Mouse (Mus musculus) CH12.LX (cell line): ENCODE measurements around the gene Luzp1. TPM values are rescaled to one million over a fixed set of nuclear protein-coding genes. Genes with fewer than 3 reads are reported as not detected.

Source experiments
- DNase-seq: peaks from one replicate; pipeline ENCODE4 v3.0.0-alpha.2; 2013; ENCODE audit errors: extremely low read depth
- H3K27ac ChIP-seq: 2 replicates; pipeline ENCODE4 v1.5.1; 2012; ENCODE audit warnings: low read depth, mild to moderate bottlenecking, control low read depth, moderate library complexity; ENCODE audit not compliant: insufficient read depth
- H3K27me3 ChIP-seq: replicated peaks from 2 replicates; pipeline ENCODE3; 2012; ENCODE audit warnings: inconsistent platforms
- H3K36me3 ChIP-seq, 2 experiments: replicated peaks in 1 of 2; 2 replicates each; pipeline versions ENCODE3 to v1.6.1; 2012; ENCODE audit warnings: inconsistent platforms in 1 of 2, low read length in 1 of 2, mild to moderate bottlenecking in 1 of 2, mixed read lengths in 1 of 2, moderate library complexity in 1 of 2; ENCODE audit not compliant: control insufficient read depth in 1 of 2, insufficient read depth in 1 of 2
- H3K4me1 ChIP-seq, 2 experiments: 2 replicates each; pipeline ENCODE4 v1.6.1; 2012; ENCODE audit warnings: inconsistent platforms in 1 of 2, moderate library complexity in 1 of 2; ENCODE audit not compliant: insufficient read depth in 2 of 2, control insufficient read depth in 1 of 2
- H3K4me2 ChIP-seq: 2 replicates; pipeline ENCODE4 v1.6.1; 2012; ENCODE audit warnings: low read depth, mild to moderate bottlenecking, control low read depth; ENCODE audit not compliant: poor library complexity, insufficient read depth, severe bottlenecking
- H3K4me3 ChIP-seq, 3 experiments: fragments of 150-350 bp in 1 of 3; sonication (generic) in 1 of 3; replicated peaks in 1 of 3; 2 replicates each; pipeline versions ENCODE3 to v1.5.1; 2011 to 2012; ENCODE audit warnings: low read depth in 2 of 3, low read length in 2 of 3, mild to moderate bottlenecking in 2 of 3, moderate library complexity in 2 of 3, control low read depth in 1 of 3, improper control_type of control experiment in 1 of 3, inconsistent platforms in 1 of 3, mixed read lengths in 1 of 3; ENCODE audit not compliant: poor library complexity in 1 of 3
- H3K79me2 ChIP-seq: replicated peaks from 2 replicates; pipeline ENCODE4 v1.6.1; 2012; ENCODE audit warnings: mild to moderate bottlenecking, moderate library complexity; ENCODE audit not compliant: control insufficient read depth, poor library complexity, insufficient read depth, severe bottlenecking; ENCODE audit errors: extremely low read depth
- H3K9ac ChIP-seq: 2 replicates; pipeline ENCODE4 v1.6.1; 2012; ENCODE audit warnings: low read depth, mild to moderate bottlenecking, control low read depth, moderate library complexity; ENCODE audit not compliant: insufficient read depth
- H3K9me3 ChIP-seq: replicated peaks from 2 replicates; pipeline ENCODE3; 2012; ENCODE audit warnings: low read length, inconsistent platforms, mixed read lengths
- BHLHE40 ChIP-seq: IDR thresholded peaks from 2 replicates; pipeline ENCODE4 v1.6.1; 2011; ENCODE audit warnings: mild to moderate bottlenecking, low read depth, low read length, improper control_type of control experiment
- CHD2 ChIP-seq: IDR thresholded peaks from 2 replicates; pipeline ENCODE4 v1.6.1; 2011; ENCODE audit warnings: low read length, improper control_type of control experiment
- E2F4 ChIP-seq: IDR thresholded peaks from 2 replicates; pipeline ENCODE4 v1.6.1; 2011; ENCODE audit warnings: low read depth, low read length, improper control_type of control experiment; ENCODE audit not compliant: insufficient replicate concordance
- GABPA ChIP-seq: IDR thresholded peaks from 2 replicates; pipeline ENCODE4 v1.6.1; 2012; ENCODE audit warnings: low read depth, low read length, improper control_type of control experiment, inconsistent platforms; ENCODE audit not compliant: insufficient replicate concordance
- JUN ChIP-seq: IDR thresholded peaks from 2 replicates; pipeline ENCODE4 v1.6.1; 2011; ENCODE audit warnings: low read depth, mild to moderate bottlenecking, low read length, improper control_type of control experiment, moderate library complexity; ENCODE audit not compliant: insufficient read depth
- MAFK ChIP-seq: IDR thresholded peaks from 2 replicates; pipeline ENCODE4 v1.6.1; 2011; ENCODE audit warnings: low read length, improper control_type of control experiment; ENCODE audit not compliant: insufficient replicate concordance
- MAX ChIP-seq: IDR thresholded peaks from 2 replicates; pipeline ENCODE4 v1.6.1; 2011; ENCODE audit warnings: low read length, improper control_type of control experiment
- MAZ ChIP-seq: IDR thresholded peaks from 2 replicates; pipeline ENCODE4 v1.6.1; 2012; ENCODE audit warnings: low read depth, mild to moderate bottlenecking, inconsistent platforms, low read length, improper control_type of control experiment, moderate library complexity
- MEF2A ChIP-seq: IDR thresholded peaks from 2 replicates; pipeline ENCODE4 v1.6.1; 2014; ENCODE audit warnings: low read depth, mild to moderate bottlenecking, inconsistent platforms, low read length, improper control_type of control experiment, borderline replicate concordance
- MYC ChIP-seq: IDR thresholded peaks from 2 replicates; pipeline ENCODE4 v1.6.1; 2011; ENCODE audit warnings: low read depth, mild to moderate bottlenecking, improper control_type of control experiment, low read length
- NELFE ChIP-seq: IDR thresholded peaks from 2 replicates; pipeline ENCODE4 v1.6.1; 2011; ENCODE audit warnings: low read depth, low read length, improper control_type of control experiment
- PAX5 ChIP-seq: IDR thresholded peaks from 2 replicates; pipeline ENCODE4 v1.6.1; 2012; ENCODE audit warnings: low read length, inconsistent platforms, mixed read lengths
- POLR2A ChIP-seq: IDR thresholded peaks from 2 replicates; pipeline ENCODE4 v1.6.1; 2011; ENCODE audit warnings: low read depth, mild to moderate bottlenecking, improper control_type of control experiment, low read length
- RCOR1 ChIP-seq: conservative IDR thresholded peaks from 2 replicates; pipeline ENCODE4 v1.6.1; 2012; ENCODE audit warnings: low read depth, mild to moderate bottlenecking, inconsistent platforms, low read length, improper control_type of control experiment
- TBP ChIP-seq: conservative IDR thresholded peaks from 2 replicates; pipeline ENCODE4 v1.6.1; 2011; ENCODE audit warnings: low read depth, low read length, improper control_type of control experiment
- TCF12 ChIP-seq: IDR thresholded peaks from 2 replicates; pipeline ENCODE4 v1.6.1; 2014; ENCODE audit warnings: low read depth, mild to moderate bottlenecking, inconsistent platforms, low read length, improper control_type of control experiment
- USF1 ChIP-seq: IDR thresholded peaks from 2 replicates; pipeline ENCODE4 v1.6.1; 2014; ENCODE audit warnings: low read depth, mild to moderate bottlenecking, inconsistent platforms, low read length, improper control_type of control experiment
- USF2 ChIP-seq: conservative IDR thresholded peaks from 2 replicates; pipeline ENCODE4 v1.6.1; 2011; ENCODE audit warnings: low read depth, low read length, improper control_type of control experiment
- ZC3H11A ChIP-seq: IDR thresholded peaks from 2 replicates; pipeline ENCODE4 v1.6.1; 2012; ENCODE audit warnings: low read depth, mild to moderate bottlenecking, inconsistent platforms, low read length, improper control_type of control experiment
- ZKSCAN1 ChIP-seq: IDR thresholded peaks from 2 replicates; pipeline ENCODE4 v1.6.1; 2012; ENCODE audit warnings: low read depth, inconsistent platforms, low read length, improper control_type of control experiment, borderline replicate concordance
- ZMIZ1 ChIP-seq: IDR thresholded peaks from 2 replicates; pipeline ENCODE4 v1.6.1; 2012; ENCODE audit warnings: low read depth, mild to moderate bottlenecking, inconsistent platforms, low read length, improper control_type of control experiment
- ZNF384 ChIP-seq: IDR thresholded peaks from 2 replicates; pipeline ENCODE4 v1.6.1; 2012; ENCODE audit warnings: low read depth, low read length, improper control_type of control experiment, inconsistent platforms
- dilution Hi-C: fragments of 300-500 bp; cut with MboI; formaldehyde crosslinking; loops from 2 replicates; pipeline ENCODE4 v1.14.3; 2020; ENCODE audit warnings: low sequenced_read_pairs; ENCODE audit not compliant: extremely low pct_unique_long_range_greater_than_20kb, extremely low pct_ligation_motif_present
- in situ Hi-C: fragments of 300-500 bp; cut with MboI; formaldehyde crosslinking; loops from 3 replicates; pipeline ENCODE4 v1.14.3; 2019; ENCODE audit warnings: low sequenced_read_pairs, low pct_ligation_motif_present, low pct_unique_long_range_greater_than_20kb, mixed read lengths
- polyA plus RNA-seq: library from polyadenylated mRNA; unstranded; fragments of >175 nt; gene quantifications from 2 replicates; pipeline ENCODE4 v1.2.1, GENCODE M21; 2012; ENCODE audit warnings: low read depth; ENCODE audit not compliant: insufficient read length
- total RNA-seq, 2 experiments: library from RNA; depleted of rRNA; stranded (reverse); fragments of 300-350 nt in 1 of 2; fragments of >200 nt in 1 of 2; gene quantifications; 2 replicates each; pipeline ENCODE4 v1.2.3; 2012 to 2014

Luzp1 gene
- total and polyA plus RNA-seq, 3 experiments, result 5.0 to 7.0 (median 6.1) TPM

GRCm38 (mm10) chr4:136434029-136434428 is 35.5 kb upstream of the Luzp1 start:
- in situ Hi-C loops, result no loop called here
- H3K27me3 ChIP-seq, result peaks cover 9% of the 10 kb centered on the region
- dilution Hi-C loops, result no loop called here
- H3K79me2 ChIP-seq, result no peaks in the 10 kb centered on the region
- H3K27ac ChIP-seq, result no peak overlapping the region
- DNase-seq, result no peak
- TF ChIP-seq BHLHE40 (no peak), ZNF384 (no peak), RCOR1 (no peak), USF2 (no peak), NELFE (no peak), TCF12 (no peak), MEF2A (no peak), ZMIZ1 (no peak), MAZ (no peak), ZKSCAN1 (no peak), GABPA (no peak), JUN (no peak), USF1 (no peak), MAFK (no peak), E2F4 (no peak), TBP (no peak)
- TF ChIP-seq, all 38 proteins: peak for 0
- H3K9me3 ChIP-seq, result no peaks in the 10 kb centered on the region
- no peaks in the 10 kb centered on the region; a peak in 1 of 4 replicates for H3K4me1 ChIP-seq
- no peak overlapping the region for H3K4me3 ChIP-seq
- H3K36me3 ChIP-seq, result no peaks in the 10 kb centered on the region
- no peak overlapping the region for H3K4me2 ChIP-seq
- H3K9ac ChIP-seq, result no peak overlapping the region

GRCm38 (mm10) chr4:136439106-136439505 is 30.5 kb upstream of the Luzp1 start:
- H3K27me3 ChIP-seq, result peaks cover 3% of the 10 kb centered on the region
- H3K79me2 ChIP-seq, result no peaks in the 10 kb centered on the region
- H3K27ac ChIP-seq, result no peak overlapping the region
- no peak overlapping the region for H3K9ac ChIP-seq
- no peak for TF ChIP-seq ZKSCAN1
- TF ChIP-seq USF2, result no peak
- TF ChIP-seq MAZ, result no peak
- no peak for TF ChIP-seq PAX5
- TF ChIP-seq POLR2A, result no peak
- no peak for TF ChIP-seq ZC3H11A
- no peak for TF ChIP-seq MYC
- no peak for TF ChIP-seq CHD2
- no peak for TF ChIP-seq ZNF384
- no peak for TF ChIP-seq MAX
- no peak overlapping the region for H3K4me2 ChIP-seq
- in situ Hi-C loops (no loop called here), dilution Hi-C loops (no loop called here)
- no peaks in the 10 kb centered on the region for H3K4me1 ChIP-seq
- no peaks in the 10 kb centered on the region for H3K36me3 ChIP-seq
- H3K4me3 ChIP-seq, result no peak overlapping the region
- H3K9me3 ChIP-seq, result no peaks in the 10 kb centered on the region
- DNase-seq, result no peak
